Mouse (Mus musculus) naive thymus-derived CD4-positive, alpha-beta T cell, adult 2 months (primary cell): ENCODE results near the gene Olfr1025-ps1.

Experiments used
- DNase-seq: peaks from one replicate; pipeline ENCODE4 v3.0.0-alpha.2; 2011; ENCODE audit warnings: low read depth

Gene Olfr1025-ps1

GRCm38 (mm10) chr2:85914893-85915292 is at the start of gene Olfr1025-ps1:
Gene Olfr1025-ps1, plus strand, starts transcription at chr2:85915193.
- no peak for DNase-seq

- DNase-seq = no peak
Observed at GRCm38 (mm10) chr2:85868294-85868693, 46.7 kb upstream of the Olfr1025-ps1 start, which contains the start of gene Olfr1022. Gene Olfr1022, plus strand, starts transcription at chr2:85868594.

- DNase-seq = no peak
Observed at GRCm38 (mm10) chr2:85885340-85885739, 29.7 kb upstream of the Olfr1025-ps1 start, which contains the start of gene Olfr1023. Gene Olfr1023, plus strand, starts transcription at chr2:85885640.

- no peak for DNase-seq
Observed at GRCm38 (mm10) chr2:85904952-85905351, 10.0 kb upstream of the Olfr1025-ps1 start, which contains the start of gene Olfr1024. Gene Olfr1024, minus strand, starts transcription at chr2:85905052.

GRCm38 (mm10) chr2:85913197-85913596 is 1.8 kb upstream of the Olfr1025-ps1 start:
- no peak for DNase-seq

- no peak for DNase-seq
Observed at GRCm38 (mm10) chr2:85921258-85921657, 6.3 kb downstream of the Olfr1025-ps1 start, which contains the start of gene Olfr1026. Gene Olfr1026, plus strand, starts transcription at chr2:85921558.

GRCm38 (mm10) chr2:85950137-85950536 is 35.1 kb downstream of the Olfr1025-ps1 start, which contains the start of gene Olfr1028:
Gene Olfr1028, plus strand, starts transcription at chr2:85950437.
- DNase-seq = no peak
